Mouse (Mus musculus) telencephalon, adult 2 months (tissue): Measurements from ENCODE around the gene Dnah2.

Source experiments
- DNase-seq: peaks from one replicate; pipeline ENCODE4 v3.0.0-alpha.2; 2011; ENCODE audit warnings: low read depth, low spot score

Dnah2 gene

GRCm38 (mm10) chr11:69418481-69419442 lies 130.1 kb downstream of the Dnah2 start:
- DNase-seq, result peak; percentile 97

GRCm38 (mm10) chr11:69417449-69418384 lies 131.2 kb downstream of the Dnah2 start:
- no peak for DNase-seq

- DNase-seq, result no peak
Observed at GRCm38 (mm10) chr11:69416921-69417448, 131.9 kb downstream of the Dnah2 start.

- no peak for DNase-seq
Observed at GRCm38 (mm10) chr11:69416509-69416908, 132.4 kb downstream of the Dnah2 start.

DNA sequence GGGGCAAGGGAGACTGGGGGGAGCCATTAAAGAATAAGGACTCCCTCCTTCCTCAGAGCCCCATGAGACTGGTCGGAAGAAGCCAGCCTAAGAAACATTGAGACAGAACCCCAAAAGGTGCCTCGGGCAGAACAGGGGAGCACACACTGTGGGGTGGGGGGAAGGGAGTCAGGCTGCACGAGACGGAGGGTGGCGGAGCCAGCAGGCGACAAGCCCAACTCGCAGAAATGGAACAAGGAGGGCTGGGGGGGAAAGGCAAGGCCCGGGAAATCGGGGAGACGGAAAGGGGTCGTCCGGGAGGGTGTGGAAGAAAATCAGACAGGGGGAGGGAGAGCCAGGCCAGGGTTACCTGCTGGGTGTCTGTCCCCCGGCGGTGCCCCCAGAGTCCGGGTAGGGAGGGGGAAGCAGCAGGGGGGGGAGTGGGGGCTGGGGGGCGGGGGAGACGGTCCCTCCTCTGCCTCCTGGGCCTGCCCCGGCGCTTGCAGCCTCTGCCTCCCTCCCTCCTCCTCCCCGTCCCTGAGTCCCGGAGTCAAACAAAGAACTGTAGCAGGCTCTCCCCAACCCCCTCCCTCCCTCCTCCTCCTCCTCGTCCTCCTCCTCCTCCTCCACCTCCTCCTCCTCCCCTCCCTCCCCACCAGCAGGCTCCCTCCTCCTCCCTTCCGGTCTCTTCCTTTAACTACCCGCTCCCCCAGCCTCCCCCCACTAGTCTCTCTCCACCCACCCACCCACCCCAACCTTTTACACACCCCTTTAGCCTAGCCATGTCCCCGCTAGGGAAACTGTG lies 133.1 kb downstream of the Dnah2 start:
- DNase-seq, result no peak

DNA sequence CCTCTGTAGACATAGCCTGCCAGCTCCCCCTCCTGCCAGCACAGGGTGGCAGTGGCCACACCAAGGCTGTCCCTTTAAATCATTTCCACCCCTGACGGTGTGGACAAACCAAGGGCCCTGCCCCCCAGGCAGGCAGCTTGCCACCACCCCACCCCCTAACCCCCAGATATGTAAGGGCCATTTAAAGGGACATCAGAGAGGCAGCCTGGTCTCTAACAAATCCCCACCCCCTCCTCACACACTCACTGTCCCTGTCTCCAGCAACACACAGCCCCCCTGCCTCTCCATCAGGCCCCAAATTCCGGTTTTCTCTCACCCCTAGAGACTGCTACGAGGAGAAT lies 133.6 kb downstream of the Dnah2 start:
- DNase-seq, result no peak

DNA sequence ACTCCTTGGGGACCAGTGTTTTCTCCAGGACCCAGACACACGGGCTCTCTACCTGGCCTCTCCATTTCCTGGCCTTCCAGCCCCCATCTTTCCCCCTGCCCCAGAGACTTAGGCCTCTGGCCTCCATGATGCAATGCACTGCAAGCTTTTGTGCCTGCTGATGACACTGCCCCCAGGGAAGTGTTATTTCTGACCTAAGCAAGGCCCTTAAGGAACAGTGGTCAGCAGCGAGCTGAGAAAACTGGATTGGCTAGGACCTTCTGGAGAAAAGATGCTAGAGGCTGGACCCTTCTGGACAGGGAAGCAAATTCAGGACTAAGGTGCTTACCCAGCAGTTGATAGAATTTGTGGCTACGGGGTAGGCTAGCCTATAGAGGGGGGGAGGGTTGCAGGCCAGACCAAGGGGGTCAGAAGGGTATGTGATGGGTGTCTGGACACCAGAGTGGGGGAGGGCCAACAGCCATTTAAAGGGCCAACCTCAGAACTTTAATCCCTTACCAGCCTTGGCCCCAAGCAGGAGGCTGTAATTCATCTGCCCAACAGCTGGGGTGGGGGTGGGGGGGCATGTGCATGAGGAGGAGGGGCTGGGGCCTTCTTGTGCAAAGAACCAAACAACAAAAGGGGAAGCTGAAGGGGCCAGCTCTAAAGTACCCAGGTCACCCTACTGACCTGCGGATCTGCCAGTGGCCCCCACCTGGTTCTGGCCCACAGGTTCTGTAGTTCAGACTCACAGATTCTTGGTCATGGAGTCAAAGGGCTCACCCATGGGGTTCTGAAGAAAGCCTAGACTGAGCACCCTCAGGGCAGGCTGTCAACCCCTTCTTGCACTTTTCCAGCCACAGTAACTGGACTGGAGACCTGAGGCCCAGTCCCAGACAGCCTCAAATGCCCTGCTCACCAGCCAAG lies 134.2 kb downstream of the Dnah2 start:
- no peak for DNase-seq

- no peak for DNase-seq
Observed at GRCm38 (mm10) chr11:69413221-69414181, 135.4 kb downstream of the Dnah2 start, which contains the start of gene Kdm6b. Gene Kdm6b, minus strand, starts transcription at chr11:69413675.

- DNase-seq, result no peak
Observed at GRCm38 (mm10) chr11:69412548-69412947, 136.4 kb downstream of the Dnah2 start.

GRCm38 (mm10) chr11:69411538-69412203 lies 137.2 kb downstream of the Dnah2 start:
- DNase-seq, result no peak

GRCm38 (mm10) chr11:69411073-69411535 lies 137.8 kb downstream of the Dnah2 start:
- DNase-seq, result no peak

DNA sequence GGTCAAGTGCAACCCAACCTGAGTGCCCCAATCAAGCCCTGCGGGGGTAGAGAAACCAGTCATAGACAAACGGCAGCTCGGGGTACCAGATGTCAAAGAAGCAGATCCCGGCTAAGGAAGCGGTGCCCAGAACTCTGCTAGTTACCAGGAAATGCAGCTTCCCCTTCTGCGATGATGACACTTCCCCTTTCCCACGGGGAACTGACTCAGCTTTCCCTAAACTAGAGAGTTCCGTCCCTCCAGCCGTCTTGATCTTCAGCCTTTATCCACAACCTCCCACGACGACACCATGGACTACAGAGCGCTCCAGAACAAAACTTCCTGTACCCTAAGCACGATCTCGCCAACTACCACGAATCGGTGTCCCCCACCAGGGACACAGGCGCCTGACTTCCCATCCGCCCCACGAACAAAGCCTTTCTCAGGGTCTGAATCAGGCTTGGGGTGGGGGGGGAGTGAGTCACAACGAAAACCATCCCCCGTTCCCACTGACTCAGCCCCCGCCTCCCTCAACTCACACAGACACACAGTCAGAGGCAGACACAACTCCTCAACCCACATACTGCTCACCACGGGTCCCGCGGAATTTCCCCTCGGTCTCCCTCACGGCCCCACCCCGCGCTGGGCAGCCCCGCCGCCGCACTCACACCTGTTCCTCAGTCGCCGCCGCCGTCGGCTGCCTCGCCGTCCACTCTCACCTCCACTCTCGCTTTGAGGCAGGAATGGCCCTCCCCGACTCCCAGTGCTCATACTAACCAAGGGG lies 138.4 kb downstream of the Dnah2 start:
- no peak for DNase-seq

GRCm38 (mm10) chr11:69410045-69410309 lies 138.9 kb downstream of the Dnah2 start:
- DNase-seq, result no peak

- DNase-seq, result no peak
Observed at GRCm38 (mm10) chr11:69409378-69410044, 139.4 kb downstream of the Dnah2 start.

DNA sequence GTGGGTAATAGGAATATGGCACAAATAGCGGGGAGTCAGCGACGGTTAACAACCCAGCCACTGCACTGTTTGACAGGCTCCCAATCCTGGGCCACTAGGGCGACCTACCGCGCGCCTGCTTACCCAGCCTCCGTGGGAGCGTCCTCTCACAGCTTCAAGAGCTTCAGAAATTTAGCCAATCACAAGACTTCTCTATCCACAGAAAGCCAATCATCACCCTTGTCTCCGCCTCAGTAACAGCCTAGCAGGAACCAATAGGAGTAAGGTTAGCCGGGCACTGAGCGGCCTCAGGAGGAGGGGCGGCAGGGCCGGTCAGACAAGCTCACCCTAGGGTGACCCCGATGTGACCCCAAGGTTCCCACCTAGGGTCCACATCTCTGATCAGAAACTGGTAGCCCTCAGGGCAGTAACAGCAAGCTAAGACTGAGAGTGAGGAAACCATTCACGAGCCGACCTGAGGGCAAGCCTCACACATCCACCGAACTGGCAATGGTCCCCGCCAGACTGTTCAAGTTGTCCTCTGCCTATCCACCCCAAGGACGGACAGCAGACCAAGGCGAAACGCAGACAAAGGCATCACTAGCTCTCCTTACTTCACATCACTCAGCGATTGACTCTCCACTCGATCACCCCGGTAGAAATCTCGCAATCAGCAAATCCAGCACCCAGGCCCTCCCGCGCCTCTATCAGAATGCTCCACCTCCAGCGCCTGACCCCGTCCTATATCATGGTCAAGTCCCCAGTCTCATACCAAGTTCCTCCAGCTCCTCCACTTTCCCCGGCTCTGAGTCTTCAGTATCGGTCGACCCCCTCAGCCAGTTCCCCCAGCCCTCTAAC lies 140.2 kb downstream of the Dnah2 start:
- peak; percentile 97 for DNase-seq

DNA sequence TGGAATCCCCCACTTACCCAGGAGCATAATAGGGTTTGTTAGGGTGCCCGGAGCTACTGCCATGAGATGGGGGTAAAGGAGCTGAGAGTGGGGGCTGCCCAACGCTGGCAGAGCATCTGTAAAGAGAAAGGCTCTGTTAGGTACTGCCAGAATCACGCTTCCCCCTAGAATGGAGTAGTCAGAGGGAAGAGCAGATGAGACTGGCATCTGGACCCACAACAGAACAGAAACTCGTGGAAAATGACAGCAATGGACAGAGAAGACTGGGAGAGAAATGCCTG lies 141.2 kb downstream of the Dnah2 start:
- no peak for DNase-seq
